Mouse (Mus musculus) frontal cortex, postnatal 36 days (tissue): ENCODE data around the gene Ifit3.
A peak's percentile ranks its signal among the peaks of the same experiment; 100 is the strongest.
"Not testable (repeated sequence)": the region's sequence is repeated elsewhere in the genome, so short reads cannot be mapped to it uniquely, and the experiment has no call there.

Experiments used
- DNase-seq, 2 experiments: peaks; one replicate each; pipeline ENCODE4 v3.0.0; 2022; ENCODE audit warnings: low spot score in 2 of 2

The Ifit3 gene

DNA sequence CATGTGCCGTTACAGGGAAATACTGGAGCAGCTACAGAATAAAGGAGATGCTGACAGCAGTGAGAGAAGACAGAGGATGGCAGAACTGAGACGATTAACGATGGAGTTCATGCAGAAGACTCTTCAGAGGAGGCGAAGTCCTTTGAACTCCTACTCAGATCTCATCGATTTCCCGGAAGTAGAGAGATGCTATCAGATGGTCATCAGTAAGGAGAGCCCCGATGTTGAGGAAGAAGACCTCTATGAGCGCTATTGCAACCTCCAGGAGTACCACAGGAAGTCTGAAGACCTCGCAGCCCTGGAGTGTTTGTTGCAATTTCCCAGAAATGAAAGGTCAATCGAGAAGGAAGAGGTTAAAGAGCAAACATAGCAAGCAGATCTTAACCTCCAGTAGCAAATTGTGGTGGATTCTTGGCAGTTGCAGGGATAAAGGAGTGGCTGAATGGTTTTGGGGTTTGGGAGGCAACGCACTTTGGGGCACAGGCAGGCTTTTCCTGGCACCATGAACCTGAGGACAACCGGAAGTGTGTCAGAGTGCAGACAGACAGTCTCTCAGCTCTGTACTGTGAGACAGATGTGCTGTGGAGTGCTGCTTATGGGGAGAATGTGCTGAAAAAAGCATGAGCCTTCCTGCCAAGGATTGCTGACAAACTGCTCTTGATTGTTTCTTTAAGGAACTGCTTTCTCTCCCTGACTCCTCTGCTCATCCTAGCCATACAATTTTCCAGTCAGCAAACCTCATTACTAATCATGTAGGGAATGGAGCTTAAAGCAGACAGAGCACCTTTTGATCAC is 4.8 kb downstream of the Ifit3 start:
- DNase-seq, result not testable (repeated sequence)

DNA sequence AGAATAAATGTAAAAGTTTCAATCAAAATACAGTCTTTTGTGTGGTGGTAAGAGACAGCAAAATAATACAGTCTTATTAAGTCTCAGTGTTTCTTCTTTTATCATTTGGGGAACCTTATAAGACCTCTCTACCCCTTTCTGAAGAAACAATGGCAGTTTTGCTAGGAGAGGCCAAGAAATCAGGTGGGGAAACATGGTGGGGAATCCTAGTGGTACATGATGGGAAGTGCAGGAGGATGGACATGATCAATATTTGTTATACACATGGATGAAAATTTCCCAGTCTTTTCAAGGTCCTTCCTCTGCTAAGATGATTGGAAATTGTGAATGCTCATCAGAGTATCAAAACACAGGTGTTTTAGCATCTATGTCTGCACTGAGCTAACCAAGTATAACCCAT is 5.6 kb downstream of the Ifit3 start:
- DNase-seq, result no peak

DNA sequence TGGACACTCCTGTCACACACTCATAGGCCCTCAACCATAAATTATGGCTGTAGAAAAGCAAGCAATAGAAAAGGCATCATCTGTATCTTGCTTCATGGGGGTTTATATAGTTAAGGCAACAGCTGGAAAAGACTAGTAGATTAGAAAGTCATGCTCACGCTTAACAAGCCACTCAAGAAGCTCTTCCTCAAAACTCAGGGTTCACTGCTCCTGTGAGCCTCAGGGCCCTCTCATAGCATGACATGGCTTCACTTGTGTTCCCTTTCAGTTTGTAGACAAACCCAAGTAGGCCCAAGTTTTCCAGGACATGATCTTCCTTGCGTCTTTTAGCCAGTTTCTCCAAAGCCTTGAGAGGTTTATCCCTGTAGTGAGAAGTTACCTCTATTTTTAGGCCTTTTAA is 10.1 kb downstream of the Ifit3 start:
- DNase-seq, result no peak

DNA sequence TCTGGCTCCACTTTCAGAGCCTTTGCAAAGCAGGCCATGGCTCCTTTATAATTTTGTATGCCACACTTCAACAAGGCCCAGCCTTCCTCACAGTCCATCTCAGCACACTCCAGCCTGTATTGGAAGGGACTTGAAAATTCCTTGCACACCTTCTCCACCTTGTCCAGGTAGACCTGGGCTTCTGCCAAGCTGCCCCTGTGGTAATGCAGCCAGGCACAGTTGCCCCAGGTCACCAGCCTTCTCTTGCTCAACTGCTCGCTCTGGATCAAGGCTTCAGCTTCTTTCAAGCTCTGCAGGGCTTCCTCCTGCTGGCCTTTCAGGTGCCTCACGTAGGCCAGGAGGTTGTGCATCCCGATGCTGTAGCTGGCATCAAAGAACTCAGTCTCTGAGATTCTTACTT is 11.2 kb downstream of the Ifit3 start:
- DNase-seq, result not testable (repeated sequence)

DNA sequence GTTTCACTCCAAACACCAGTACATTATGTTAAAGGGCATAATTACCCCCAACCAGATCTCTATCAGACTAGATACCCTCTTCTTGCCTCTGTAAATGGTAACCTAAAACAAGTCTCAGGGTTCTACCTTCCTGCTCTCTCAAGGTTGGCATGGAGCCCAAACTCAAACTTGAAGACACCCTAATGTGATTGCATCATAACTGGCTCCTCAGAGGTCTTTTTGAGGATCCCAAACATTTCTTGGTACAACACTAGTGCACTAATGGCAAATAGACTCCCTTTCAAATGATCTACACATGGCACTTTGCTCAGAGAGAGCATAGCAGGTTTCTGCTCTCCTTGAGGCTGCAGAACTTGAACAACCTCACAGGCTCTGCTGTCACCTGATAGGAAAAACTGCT is 13.5 kb downstream of the Ifit3 start:
- DNase-seq, result no peak

DNA sequence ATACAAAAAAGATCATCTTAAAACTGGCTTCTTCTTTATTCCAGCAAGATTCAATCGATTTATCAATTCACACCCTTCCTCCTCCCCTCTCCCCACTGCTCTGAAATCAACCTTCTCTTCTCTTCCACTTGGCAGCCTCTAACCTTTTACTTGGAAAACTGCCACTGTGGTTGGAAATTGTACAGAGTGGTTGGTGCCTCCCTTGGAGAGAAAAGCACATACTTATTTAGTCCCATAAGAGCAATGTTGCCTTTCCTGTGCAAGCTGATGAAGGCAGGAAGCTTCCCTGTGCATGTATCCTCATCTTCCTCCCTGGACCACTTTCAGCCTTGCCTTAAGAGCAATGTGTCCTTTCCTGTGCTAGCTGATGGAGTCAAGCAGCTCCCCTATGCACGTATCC is 15.0 kb downstream of the Ifit3 start:
- peak in 1 of 2 experiments; percentile 56 for DNase-seq

DNA sequence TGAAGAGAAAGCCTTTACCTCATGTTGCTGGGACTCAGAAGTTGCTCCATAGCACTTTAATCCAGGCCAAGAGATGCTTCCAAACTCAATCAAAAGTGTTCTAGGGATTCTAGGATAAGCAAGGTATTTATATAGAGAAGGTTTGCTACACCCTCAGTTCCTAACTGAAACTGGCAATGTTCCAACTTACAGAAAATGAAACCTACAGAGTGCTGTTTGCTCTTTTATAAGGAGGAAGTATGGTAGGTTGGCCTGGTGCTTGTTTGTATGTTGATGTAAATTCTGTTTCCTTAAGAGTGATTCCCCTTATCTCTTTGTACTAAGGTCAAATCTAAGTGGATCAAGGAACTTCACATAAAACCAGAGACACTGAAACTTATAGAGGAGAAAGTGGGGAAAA is 15.9 kb downstream of the Ifit3 start:
- DNase-seq, result not testable (repeated sequence)

DNA sequence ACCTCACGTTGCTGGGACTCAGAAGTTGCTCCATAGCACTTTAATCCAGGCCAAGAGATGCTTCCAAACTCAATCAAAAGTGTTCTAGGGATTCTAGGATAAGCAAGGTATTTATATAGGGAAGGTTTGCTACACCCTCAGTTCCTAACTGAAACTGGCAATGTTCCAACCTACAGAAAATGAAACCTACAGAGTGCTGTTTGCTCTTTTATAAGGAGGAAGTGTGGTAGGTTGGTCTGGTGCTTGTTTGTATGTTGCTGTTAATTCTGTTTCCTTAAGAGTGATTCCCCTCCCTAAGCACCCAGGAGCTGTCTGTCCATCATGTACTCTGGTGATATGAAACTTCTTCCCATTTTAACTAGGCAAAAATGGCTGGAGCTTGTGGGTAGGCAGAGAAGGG is 18.6 kb downstream of the Ifit3 start, which contains the start of gene Ifit1bl1:
Gene Ifit1bl1 (minus strand): TSS at position 69 of the 400 bp plus-strand sequence.
- DNase-seq, result not testable (repeated sequence)

DNA sequence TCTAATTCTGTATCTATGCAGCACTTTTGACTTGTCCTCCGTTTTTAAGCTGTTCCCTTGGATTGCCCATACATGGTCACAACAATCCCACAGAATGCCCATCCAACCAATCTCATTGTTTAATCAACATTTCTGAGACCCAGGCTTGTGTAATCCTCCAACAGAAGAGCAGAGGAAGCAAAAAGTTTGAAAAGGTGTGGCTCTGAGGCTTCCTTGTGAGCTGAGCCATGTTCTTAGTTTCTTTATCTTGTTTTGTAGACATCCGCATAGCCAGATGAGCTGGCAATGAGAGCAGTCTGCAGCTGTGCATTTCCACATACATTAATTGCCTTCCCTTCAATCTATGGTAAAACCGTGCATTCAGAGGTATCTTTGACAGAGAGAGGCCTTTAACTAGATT is 22.1 kb downstream of the Ifit3 start:
- no peak for DNase-seq

DNA sequence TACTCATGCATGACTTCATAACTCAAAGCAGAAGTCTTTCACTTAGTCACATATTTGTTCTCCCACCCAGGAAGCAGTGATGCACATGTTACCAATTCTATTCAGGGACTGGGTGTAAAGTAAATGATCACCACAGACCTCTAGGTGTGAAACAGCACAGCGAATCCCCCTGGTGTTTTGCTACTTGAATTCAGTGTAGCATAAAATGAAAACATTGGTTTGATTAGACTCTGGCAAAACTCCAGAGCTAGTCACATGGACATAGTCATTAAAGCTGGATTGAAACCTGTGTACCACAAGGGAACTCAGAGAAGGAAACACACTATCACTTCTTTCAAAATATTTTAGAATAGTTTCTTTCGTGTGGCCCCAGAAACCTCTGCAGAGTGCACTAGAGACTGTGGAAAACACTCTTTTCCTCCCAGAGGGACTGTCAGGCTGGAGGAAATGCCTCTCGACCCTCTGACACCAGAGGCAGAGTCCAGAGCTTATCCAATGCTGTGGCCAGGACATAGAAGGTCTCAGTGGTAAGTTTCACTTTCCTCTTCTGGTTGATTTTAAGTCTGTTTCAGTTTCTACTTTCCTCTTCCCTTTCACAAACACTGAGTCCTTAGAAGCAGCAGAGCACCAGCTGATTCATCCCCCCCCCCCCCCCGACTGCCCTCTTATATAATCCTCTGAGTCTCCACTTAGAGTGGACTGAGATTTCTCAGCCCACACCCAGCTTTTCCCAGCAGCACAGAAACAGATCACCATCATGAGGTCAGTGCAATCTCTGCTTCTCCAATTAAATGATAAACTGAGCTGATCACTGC is 24.1 kb downstream of the Ifit3 start, which contains the start of gene Ifit3b:
Gene Ifit3b (plus strand): TSS at position 734 of the 815 bp plus-strand sequence.
- DNase-seq, result not testable (repeated sequence)

DNA sequence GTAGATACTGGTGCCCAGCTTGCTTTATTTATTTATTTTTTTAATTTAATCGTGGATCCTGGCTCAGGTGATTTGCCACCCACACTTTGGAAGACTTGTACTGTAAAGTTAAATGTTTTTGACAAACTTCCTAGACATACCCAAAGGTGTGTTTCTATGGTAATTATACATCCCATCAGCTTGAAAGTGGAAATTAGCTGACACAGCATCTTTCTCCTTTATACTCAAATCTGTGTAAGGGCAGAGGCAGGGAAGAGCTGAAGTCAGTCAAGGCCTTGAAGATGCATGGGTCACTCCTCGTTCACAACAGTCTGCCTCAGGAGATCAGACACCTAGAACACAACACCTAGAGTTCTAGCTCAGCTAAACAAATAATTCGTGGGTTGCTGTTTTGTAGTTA is 26.8 kb downstream of the Ifit3 start:
- DNase-seq, result not testable (repeated sequence)

DNA sequence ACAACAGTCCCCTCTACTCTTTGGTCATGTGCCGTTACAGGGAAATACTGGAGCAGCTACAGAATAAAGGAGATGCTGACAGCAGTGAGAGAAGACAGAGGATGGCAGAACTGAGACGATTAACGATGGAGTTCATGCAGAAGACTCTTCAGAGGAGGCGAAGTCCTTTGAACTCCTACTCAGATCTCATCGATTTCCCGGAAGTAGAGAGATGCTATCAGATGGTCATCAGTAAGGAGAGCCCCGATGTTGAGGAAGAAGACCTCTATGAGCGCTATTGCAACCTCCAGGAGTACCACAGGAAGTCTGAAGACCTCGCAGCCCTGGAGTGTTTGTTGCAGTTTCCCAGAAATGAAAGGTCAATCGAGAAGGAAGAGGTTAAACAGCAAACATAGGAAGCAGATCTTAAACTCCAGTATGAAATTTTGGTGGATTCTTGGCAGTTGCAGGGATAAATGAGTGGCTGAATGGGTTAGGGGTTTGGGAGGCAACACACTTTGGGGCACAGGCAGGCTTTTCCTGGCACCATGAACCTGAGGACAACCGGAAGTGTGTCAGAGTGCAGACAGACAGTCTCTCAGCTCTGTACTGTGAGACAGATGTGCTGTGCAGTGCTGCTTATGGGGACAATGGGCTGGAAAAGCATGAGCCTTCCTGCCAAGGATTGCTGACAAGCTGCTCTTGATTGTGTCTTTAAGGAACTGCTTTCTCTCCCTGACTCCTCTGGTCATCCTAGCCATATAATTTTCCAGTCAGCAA is 29.1 kb downstream of the Ifit3 start:
- not testable (repeated sequence) for DNase-seq

DNA sequence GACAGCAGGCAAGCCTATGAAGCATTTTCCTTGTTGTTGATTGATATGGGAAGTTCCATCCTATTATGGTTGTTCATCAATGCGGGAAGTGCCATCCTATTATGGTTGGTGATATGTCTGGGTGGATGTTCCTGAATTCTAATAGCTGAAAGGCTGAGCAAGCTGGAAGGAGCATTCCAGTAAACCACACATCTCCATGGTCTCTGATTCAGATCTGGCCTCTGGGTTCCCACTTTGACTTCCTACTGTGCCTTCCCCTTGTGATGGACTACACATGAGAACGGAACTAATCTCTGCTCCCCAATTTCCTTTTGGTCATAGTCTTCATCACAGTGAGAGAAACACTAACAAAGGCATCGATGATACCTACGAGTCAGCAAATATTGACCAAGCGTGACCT is 37.5 kb downstream of the Ifit3 start:
- DNase-seq, result no peak

DNA sequence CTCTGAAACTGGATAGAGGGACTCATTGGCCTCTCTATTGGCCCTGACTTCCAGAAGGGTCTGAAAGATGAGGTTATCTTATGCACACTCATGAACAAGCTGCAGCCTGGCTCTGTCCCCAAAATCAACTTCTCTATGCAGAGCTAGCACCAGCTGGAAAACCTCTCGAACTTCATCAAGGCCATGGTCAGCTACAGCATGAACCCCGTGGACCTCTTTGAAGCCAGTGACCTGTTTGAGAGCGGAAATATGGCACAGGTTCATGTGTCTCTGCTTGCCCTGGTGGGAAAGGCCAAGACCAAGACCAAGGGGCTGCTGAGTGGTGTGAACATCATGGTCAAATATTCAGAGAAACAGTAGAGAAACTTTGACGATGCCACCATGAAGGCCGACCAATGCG is 40.5 kb downstream of the Ifit3 start:
- DNase-seq, result no peak

DNA sequence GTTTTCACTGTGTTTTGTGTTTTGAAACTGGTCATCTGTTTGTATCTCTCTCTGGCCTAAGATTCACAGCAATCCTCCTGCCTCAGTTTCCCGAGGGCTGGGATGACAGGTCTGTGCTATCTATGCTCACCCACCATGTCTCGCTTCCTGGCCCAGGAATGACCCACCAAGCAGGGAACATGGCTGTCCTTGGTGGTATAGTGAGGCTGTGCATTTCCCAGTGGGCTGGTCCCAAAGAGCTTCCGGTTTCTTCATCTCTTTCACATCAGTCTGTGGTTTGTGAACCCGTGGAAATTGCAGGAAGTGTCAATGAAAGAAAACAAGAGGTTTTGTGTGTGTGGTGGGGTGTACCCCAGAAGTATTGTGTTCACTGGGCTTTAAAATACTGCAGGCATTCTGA is 41.3 kb downstream of the Ifit3 start:
- DNase-seq, result no peak

DNA sequence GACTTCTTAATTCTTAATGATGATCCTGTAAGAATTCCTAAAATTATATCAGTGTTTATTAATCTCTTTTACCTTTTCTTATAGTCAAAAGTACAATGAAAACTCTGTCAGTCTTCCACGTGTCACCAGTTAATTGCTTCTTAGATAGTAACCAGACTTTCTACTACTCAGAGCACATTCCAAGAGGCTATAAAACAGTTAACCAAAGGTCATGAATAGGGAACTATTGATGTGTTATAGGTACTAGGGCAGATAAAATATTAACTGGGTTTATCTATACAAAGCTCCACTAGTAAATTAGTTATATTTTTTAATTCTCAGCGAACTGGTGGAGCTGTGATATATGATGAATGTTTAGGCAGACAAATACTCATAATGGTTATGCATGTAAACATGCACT is 44.2 kb downstream of the Ifit3 start:
- DNase-seq, result no peak

DNA sequence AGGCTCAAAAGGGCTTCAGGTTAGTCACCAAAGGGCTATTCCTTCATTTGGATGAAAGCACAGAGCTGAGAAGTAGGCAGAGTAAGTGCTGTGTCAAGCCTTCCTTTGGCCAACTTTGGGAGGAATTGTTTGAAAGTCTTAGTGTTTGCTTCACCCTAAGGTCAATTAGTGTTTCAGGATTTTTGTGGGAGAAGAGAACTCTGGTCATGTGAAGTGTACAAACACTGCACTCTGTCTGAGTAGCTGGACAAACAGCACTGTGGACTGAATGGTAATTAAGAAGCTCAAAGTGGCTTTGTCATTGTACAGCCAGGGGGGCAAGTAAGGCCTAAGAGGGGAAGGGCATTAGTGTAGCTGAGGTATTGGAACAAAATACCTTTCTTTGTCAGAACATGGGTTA is 48.2 kb downstream of the Ifit3 start:
- no peak for DNase-seq

DNA sequence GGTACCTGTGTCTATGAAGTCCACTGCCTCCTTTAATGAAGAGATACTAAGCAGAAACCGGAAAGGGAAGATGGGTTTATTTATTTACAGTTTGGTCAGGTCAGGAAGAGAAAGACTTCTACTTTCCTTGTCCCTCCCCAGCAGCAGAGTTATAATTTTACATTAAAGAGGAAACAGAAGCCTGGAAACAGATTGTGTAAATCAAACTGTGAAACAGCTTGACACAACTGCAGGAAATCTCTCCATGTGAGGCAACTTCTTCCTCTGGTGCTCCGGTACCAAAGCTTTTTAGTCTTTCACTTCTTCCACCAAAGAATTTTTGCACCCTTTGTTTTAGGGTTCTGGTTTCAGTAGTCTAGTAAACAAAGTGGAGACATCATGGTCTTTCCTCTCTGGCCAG is 50.2 kb downstream of the Ifit3 start:
- no peak for DNase-seq

DNA sequence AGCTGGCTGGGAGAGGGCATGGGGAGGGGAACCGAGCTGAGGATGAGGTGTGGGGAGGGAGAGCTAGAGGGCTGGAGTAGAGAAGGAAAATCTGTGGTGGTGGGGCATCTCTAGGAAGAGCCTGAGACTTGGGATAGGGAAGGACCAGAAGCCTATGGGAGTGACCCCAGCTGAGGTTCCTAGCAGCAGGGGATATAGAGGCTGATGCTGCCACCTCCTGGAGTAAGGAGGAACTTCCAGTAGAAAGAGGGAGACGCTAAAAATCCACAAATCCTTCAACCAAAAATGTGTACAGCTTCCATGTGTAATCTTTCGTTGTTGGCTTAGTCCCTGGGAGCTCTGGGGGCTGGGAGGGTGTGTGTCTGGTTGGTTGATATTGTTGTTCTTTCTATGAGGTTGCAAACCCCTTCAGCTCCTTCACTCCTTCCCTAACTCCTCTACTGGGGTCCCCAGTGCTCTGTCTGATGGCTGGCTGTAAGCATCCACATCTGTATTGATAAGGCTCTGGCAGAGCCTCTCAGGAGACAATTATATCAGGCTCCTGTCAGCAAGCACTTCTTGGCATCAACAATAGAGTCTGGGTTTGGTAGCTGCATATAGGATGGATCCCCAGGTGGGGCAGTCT is 53.7 kb downstream of the Ifit3 start:
- peak; percentile 32 to 71 for DNase-seq
